Mouse (Mus musculus) hindbrain, embryonic 15.5 days (tissue): ENCODE measurements around the gene Prtn3. TPM values are rescaled to one million over a fixed set of nuclear protein-coding genes. Genes with fewer than 3 reads are reported as not detected.
A peak's percentile ranks its signal among the peaks of the same experiment; 100 is the strongest.

Experiments used
- ATAC-seq: fragments of 200-750 bp; cut with Nextera tagmentation; 2 replicates; pipeline ENCODE4 v1.8.0; 2017; ENCODE audit warnings: low read depth, moderate number of reproducible peaks, moderate TSS enrichment; ENCODE audit not compliant: low FRiP score
- H3K27ac ChIP-seq: fragments of 300-500 bp; sonication (generic); replicated peaks from 2 replicates; pipeline ENCODE4 v1.5.1; 2015; ENCODE audit warnings: mild to moderate bottlenecking, inconsistent platforms
- H3K27me3 ChIP-seq: fragments of 300-500 bp; sonication (generic); 2 replicates; pipeline ENCODE4 v1.6.1; 2015; ENCODE audit warnings: control low read depth, inconsistent platforms
- H3K36me3 ChIP-seq: fragments of 300-500 bp; sonication (generic); 2 replicates; pipeline ENCODE4 v1.6.1; 2015; ENCODE audit warnings: control low read depth, inconsistent platforms
- H3K4me1 ChIP-seq: fragments of 300-500 bp; sonication (generic); replicated peaks from 2 replicates; pipeline ENCODE4 v1.6.1; 2015; ENCODE audit warnings: control low read depth, inconsistent platforms
- H3K4me2 ChIP-seq: fragments of 300-500 bp; sonication (generic); 2 replicates; pipeline ENCODE4 v1.6.1; 2015; ENCODE audit warnings: moderate library complexity, mild to moderate bottlenecking, inconsistent platforms
- H3K4me3 ChIP-seq: fragments of 300-500 bp; sonication (generic); 2 replicates; pipeline ENCODE4 v1.5.1; 2015; ENCODE audit warnings: mild to moderate bottlenecking, inconsistent platforms
- H3K9ac ChIP-seq: fragments of 300-500 bp; sonication (generic); 2 replicates; pipeline ENCODE4 v1.6.1; 2015; ENCODE audit warnings: inconsistent platforms
- H3K9me3 ChIP-seq: fragments of 300-500 bp; sonication (generic); 2 replicates; pipeline ENCODE4 v1.6.1; 2016; ENCODE audit warnings: control low read depth, inconsistent platforms
- WGBS: fragments of 180-500 bp; shearing (Covaris S2); methylation state at CpG from one replicate; pipeline ENCODE4 v1.1.7; 2015; 5-methylcytosine and 5-hydroxymethylcytosine counted together
- polyA plus RNA-seq: library from polyadenylated mRNA; unstranded; fragments of >200 nt; fragmentation: Nextera tagmentation; extraction: Ambion mirVana; gene quantifications from 2 replicates; pipeline ENCODE4 v1.2.1, GENCODE M21; 2015

Gene Prtn3
- polyA plus RNA-seq, 1 experiment from 2014 or later = 11.0 TPM

GRCm38 (mm10) chr10:79900951-79901410 lies 26.7 kb downstream of the Prtn3 start:
- H3K4me3 ChIP-seq = no peak overlapping the region
- peak overlapping the region; percentile 21; the same call in 1 of the 2 replicates for H3K27ac ChIP-seq
- peaks cover 12% of the 10 kb centered on the region; the same call in 1 of the 2 replicates for H3K4me1 ChIP-seq
- no peak overlapping the region for H3K9ac ChIP-seq
- H3K9me3 ChIP-seq = no peaks in the 10 kb centered on the region
- H3K36me3 ChIP-seq = peaks cover 30% of the 10 kb centered on the region
- H3K4me2 ChIP-seq = no peak overlapping the region
- 13% methylated on average over 2 of the region's 2 CpGs for WGBS
- ATAC-seq = peak; percentile 61; the same call in 1 of the 2 replicates
- 0 out of 2 replicates have a peak, but pooled peaks cover 2% of the 10 kb centered on the region for H3K27me3 ChIP-seq

- WGBS = 95% methylated on average over 9 of the region's 9 CpGs
- Histone ChIP-seq H3K4me2 (no peak overlapping the region), H3K9me3 (no peaks in the 10 kb centered on the region), H3K27me3 (no peaks in the 10 kb centered on the region), H3K4me1 (peaks cover 12% of the 10 kb centered on the region), H3K4me3 (no peak overlapping the region), H3K27ac (no peak overlapping the region), H3K9ac (no peak overlapping the region), H3K36me3 (peaks cover 35% of the 10 kb centered on the region)
- ATAC-seq = no peak
Observed at GRCm38 (mm10) chr10:79906712-79907111, 32.4 kb downstream of the Prtn3 start.

GRCm38 (mm10) chr10:79907415-79907814 lies 33.1 kb downstream of the Prtn3 start:
- Histone ChIP-seq H3K9ac (no peak overlapping the region), H3K4me2 (no peak overlapping the region), H3K4me1 (peaks cover 12% of the 10 kb centered on the region), H3K36me3 (peaks cover 33% of the 10 kb centered on the region), H3K27ac (no peak overlapping the region), H3K27me3 (no peaks in the 10 kb centered on the region), H3K4me3 (peak overlapping the region; percentile 92), H3K9me3 (no peaks in the 10 kb centered on the region)
- 95% methylated on average over 10 of the region's 10 CpGs for WGBS
- no peak for ATAC-seq

GRCm38 (mm10) chr10:79908167-79909091 lies 34.2 kb downstream of the Prtn3 start, which contains the start of gene Med16:
Gene Med16, minus strand, starts transcription at chr10:79908923.
- WGBS = 1% methylated on average over 52 of the region's 52 CpGs
- Histone ChIP-seq H3K27me3 (no peaks in the 10 kb centered on the region), H3K27ac (peak within 1 kb of the TSS; percentile 100), H3K36me3 (peaks cover 31% of the 10 kb centered on the region), H3K4me2 (peak within 1 kb of the TSS; percentile 59), H3K9me3 (no peaks in the 10 kb centered on the region), H3K4me1 (peaks cover 12% of the 10 kb centered on the region), H3K4me3 (peak within 1 kb of the TSS; percentile 92), H3K9ac (peak within 1 kb of the TSS; percentile 96)
- ATAC-seq = peak; percentile 94

- Histone ChIP-seq H3K9me3 (no peaks in the 10 kb centered on the region), H3K36me3 (peaks cover 24% of the 10 kb centered on the region), H3K4me3 (peak overlapping the region; percentile 92), H3K9ac (peak overlapping the region; percentile 96), H3K4me1 (peaks cover 19% of the 10 kb centered on the region), H3K27me3 (no peaks in the 10 kb centered on the region), H3K27ac (peak overlapping the region; percentile 100), H3K4me2 (peak overlapping the region; percentile 59)
- WGBS = 20% methylated on average over 14 of the region's 14 CpGs
- ATAC-seq = peak; percentile 53; the same call in 1 of the 2 replicates
Observed at GRCm38 (mm10) chr10:79909092-79909922, 35.0 kb downstream of the Prtn3 start.

- Histone ChIP-seq H3K4me1 (peaks cover 31% of the 10 kb centered on the region), H3K4me2 (no peak within 1 kb of the TSS), H3K9me3 (no peaks in the 10 kb centered on the region), H3K36me3 (peaks cover 15% of the 10 kb centered on the region; the same call in 1 of the 2 replicates), H3K27ac (peak within 1 kb of the TSS; percentile 100), H3K9ac (no peak within 1 kb of the TSS), H3K4me3 (no peak within 1 kb of the TSS), H3K27me3 (no peaks in the 10 kb centered on the region)
- no peak for ATAC-seq
- WGBS = 96% methylated on average over 4 of the region's 4 CpGs
Observed at GRCm38 (mm10) chr10:79910556-79910955, 36.3 kb downstream of the Prtn3 start, which contains the start of gene Gm26602. Gene Gm26602, plus strand, starts transcription at chr10:79910856.

- H3K4me1 ChIP-seq = peaks cover 44% of the 10 kb centered on the region
- H3K9me3 ChIP-seq = no peaks in the 10 kb centered on the region
- ATAC-seq = no peak
- H3K27ac ChIP-seq = no peak overlapping the region
- 68% methylated on average over 20 of the region's 20 CpGs for WGBS
- no peak overlapping the region for H3K4me2 ChIP-seq
- no peak overlapping the region for H3K4me3 ChIP-seq
- H3K27me3 ChIP-seq = no peaks in the 10 kb centered on the region; the same call in 1 of the 2 replicates
- 0 out of 2 replicates have a peak, but pooled peaks cover 7% of the 10 kb centered on the region for H3K36me3 ChIP-seq
- H3K9ac ChIP-seq = no peak overlapping the region
Observed at GRCm38 (mm10) chr10:79912412-79912811, 38.1 kb downstream of the Prtn3 start.

GRCm38 (mm10) chr10:79914131-79914947 lies 40.1 kb downstream of the Prtn3 start:
- peaks cover 49% of the 10 kb centered on the region for H3K4me1 ChIP-seq
- H3K9ac ChIP-seq = no peak overlapping the region
- H3K36me3 ChIP-seq = 0 out of 2 replicates have a peak, but pooled peaks cover 7% of the 10 kb centered on the region
- no peaks in the 10 kb centered on the region for H3K9me3 ChIP-seq
- H3K4me3 ChIP-seq = no peak overlapping the region
- WGBS = 70% methylated on average over 11 of the region's 11 CpGs
- H3K27me3 ChIP-seq = peaks cover 19% of the 10 kb centered on the region
- no peak overlapping the region for H3K4me2 ChIP-seq
- no peak for ATAC-seq
- 0 out of 2 replicates have a peak overlapping the region, but pooled peaks have one; percentile 10 for H3K27ac ChIP-seq

GRCm38 (mm10) chr10:79914948-79915596 lies 40.8 kb downstream of the Prtn3 start:
- 0 out of 2 replicates have a peak, but pooled peaks cover 7% of the 10 kb centered on the region for H3K36me3 ChIP-seq
- H3K4me3 ChIP-seq = no peak overlapping the region
- H3K27ac ChIP-seq = no peak overlapping the region
- peak overlapping the region; percentile 79; the same call in 1 of the 2 replicates for H3K4me2 ChIP-seq
- no peak for ATAC-seq
- 78% methylated on average over 7 of the region's 7 CpGs for WGBS
- H3K4me1 ChIP-seq = peaks cover 45% of the 10 kb centered on the region
- H3K27me3 ChIP-seq = peaks cover 26% of the 10 kb centered on the region
- H3K9me3 ChIP-seq = no peaks in the 10 kb centered on the region
- no peak overlapping the region for H3K9ac ChIP-seq

- Histone ChIP-seq H3K4me3 (peak overlapping the region; percentile 55), H3K4me1 (peaks cover 52% of the 10 kb centered on the region), H3K4me2 (peak overlapping the region; percentile 79), H3K9me3 (no peaks in the 10 kb centered on the region), H3K36me3 (0 out of 2 replicates have a peak, but pooled peaks cover 2% of the 10 kb centered on the region), H3K27me3 (peaks cover 37% of the 10 kb centered on the region), H3K9ac (peak overlapping the region; percentile 84), H3K27ac (peak overlapping the region; percentile 75; the same call in 1 of the 2 replicates)
- ATAC-seq = no peak
- WGBS = 6% methylated on average over 8 of the region's 8 CpGs
Observed at GRCm38 (mm10) chr10:79916081-79916480, 41.8 kb downstream of the Prtn3 start.
